Mouse (Mus musculus): ENCODE results near the gene Hinfp.

Gene Hinfp

GRCm38 (mm10) chr9:44259014-44259413 is 46.5 kb downstream of the Hinfp start:
- DNase-seq (ENCODE audit: low read depth, low spot score) = no peak

DNA sequence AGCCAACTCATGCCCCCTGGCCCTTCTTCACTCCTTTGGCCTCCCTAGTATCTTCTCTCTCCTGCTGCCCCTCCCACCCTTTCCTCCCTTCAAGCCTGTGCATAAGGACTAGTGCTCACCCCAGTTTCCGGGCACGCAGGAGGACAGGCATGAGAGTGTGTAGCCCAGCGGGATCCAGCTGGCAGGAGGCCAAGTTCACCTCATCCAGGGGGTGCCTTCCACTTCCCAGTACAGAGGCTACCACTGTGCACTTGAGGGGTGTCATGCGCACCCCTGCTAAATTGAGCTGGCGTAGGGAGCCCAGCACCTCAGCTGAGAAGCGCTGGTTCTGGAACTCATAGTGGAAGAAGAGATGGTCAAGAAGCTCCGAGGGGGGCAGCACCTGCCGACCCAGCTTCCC is 49.3 kb downstream of the Hinfp start:
- no peak for DNase-seq (ENCODE audit: low read depth, low spot score)

- no peak for DNase-seq (ENCODE audit: low read depth, low spot score)
These were observed 50.3 kb downstream of the Hinfp start for GRCm38 (mm10) chr9:44255136-44255521.

DNA sequence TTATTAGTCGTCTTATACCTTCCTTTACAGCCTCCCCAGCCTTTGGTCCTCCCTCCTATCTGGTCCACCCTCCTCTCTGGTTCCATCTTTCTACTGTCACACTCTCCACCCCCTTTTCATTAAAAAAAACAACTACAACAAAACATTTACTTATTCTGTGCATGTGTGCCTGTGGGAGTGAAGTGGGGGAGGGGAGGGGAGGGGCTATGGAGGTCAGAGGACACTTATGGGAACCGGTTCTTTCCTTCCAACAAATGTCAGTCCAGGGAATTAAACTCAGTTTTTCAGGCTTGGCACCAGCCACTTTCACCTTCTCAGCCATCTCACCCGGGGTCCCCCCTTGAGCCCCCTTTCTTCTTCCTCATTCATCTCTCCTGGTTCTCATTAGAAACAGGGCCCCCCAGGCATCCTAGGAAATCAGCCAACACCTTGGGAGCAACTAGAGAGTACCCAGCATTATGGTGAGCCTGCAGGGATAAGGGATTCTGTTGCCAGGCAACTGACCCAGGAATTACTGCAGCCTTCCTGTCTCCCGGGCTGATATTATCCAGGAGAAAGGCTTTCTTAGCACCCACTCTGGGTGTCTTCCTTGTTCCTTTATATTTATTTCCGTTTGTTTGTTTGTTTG is 50.8 kb downstream of the Hinfp start:
- DNase-seq (ENCODE audit: low read depth, low spot score) = no peak

DNA sequence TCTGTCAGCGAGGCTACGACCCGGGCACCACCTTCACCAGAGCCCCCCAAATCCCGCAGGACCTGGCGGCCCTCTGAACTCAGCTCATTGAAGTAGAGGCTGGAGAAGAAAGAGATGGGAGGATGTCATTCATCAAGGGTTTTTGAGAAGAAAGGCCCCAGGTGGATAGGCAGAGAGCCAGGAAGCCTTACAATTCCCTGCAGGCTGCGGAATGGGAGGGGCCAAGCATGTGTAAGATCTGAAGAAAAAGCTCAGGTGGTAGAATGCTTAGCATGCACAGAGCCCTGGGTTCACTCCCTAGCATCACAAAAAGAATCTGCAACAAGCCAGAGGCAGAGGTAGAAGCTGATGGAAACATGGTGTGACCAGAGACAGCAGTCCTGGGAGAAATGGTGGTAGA is 52.0 kb downstream of the Hinfp start:
- DNase-seq (ENCODE audit: low read depth, low spot score) = no peak

DNA sequence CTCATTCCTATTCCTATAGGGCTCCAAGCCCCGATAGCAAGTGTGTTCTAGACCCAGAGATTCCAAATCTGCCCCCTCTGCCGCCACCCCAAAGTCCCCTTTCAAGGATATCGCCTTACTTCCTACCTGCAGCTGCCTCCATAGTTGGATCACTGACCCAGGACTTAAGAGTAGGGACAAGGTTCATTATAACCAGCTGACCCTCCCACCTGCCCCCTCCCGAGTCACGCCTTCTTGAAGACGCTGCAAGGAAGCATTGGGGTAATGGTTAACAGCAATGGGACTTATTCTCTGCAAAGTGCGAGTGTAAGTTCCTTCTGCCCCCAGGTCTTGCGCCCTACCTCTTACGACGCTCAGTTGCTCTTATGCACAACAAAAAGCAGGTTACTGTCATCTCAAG is 54.2 kb downstream of the Hinfp start, which contains the start of gene Pdzd3:
TSS of gene Pdzd3 (minus strand) at position 158 of the 400 bp plus-strand sequence.
- DNase-seq (ENCODE audit: low read depth, low spot score) = no peak

DNA sequence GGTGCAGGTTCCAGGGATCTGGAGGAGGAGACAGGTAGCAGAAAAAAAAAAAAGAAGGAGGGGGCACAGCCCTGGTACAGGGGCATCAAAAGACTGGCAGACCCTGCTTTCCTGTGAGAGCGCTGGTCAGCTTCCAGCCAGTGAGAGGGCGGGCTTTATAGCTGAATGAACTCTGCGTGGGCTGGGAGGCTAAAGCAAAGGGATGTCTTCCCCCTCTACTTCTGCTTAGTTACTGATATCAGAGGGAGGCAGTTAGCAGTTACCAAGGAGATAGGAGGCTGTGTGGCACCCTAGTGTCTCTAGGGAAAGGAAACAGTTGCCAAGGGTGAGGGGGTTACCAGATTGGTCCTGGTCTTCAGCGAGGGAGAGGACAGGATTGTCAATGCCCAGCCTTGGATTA is 55.0 kb downstream of the Hinfp start:
- DNase-seq (ENCODE audit: low read depth, low spot score) = no peak

DNA sequence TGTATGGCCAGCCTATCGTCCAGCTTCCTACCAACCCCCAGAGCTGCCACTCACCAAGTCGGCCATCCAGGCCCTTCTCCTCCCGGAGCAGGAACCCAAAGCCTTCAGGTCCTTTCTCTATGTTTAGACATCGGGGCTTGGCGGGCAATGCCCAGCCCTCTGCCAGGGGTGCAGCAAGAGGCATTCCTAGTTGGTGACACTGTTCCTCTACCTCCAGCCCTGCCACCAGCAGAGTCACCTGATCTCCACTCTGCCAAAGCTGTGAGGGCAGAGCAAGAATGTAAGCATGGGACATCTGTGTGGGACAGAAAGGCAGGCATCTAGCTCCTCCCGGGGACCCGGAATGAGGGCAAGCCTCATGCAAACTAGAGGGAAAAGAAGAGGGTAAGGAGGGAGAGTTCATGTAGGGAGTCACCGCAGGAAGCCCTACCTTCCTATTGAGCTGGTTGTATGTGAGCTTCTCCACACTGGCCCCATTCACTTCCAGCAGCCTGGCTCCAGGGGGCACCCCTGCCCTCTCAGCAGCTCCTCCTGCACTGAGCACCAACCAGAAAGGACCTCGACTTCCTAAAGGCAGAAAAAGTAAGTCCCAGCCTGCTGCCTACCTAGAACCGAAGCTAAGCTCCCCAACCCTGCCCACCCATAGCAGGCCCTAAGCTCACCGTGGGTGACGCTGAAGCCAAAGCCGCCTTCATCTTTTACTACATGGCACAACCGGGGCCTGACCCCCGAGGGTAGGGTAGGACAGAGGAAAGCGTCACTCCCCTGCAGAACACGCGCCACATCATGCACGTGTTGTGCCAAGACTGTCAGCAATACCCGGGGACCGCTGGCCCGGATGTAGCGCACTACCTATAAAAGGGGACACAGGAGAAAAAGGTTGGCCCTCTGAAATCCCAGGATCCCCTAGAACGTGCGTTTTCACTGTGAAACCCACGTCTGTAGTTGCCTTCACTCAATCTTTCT is 56.0 kb downstream of the Hinfp start:
- peak; percentile 71 for DNase-seq (ENCODE audit: low read depth, low spot score)

DNA sequence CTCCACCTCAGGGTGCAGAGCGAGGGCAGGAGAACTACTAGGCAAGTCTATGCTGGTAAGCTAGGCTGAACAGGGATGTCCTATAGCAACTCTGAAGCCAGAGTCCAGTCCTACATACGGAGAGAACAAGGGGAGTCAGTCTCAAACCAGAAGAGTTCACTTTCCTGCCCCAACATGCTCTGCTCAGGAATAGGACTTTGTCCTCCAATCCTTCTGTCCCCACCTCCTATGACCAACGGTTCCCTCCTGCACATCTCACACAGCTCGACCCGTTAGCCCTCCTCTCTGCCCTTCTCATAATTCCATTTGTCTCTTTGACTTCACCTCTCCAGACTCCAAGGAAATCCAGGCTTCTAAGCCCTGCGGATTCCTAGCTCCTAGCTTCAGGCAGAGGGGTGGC is 57.6 kb downstream of the Hinfp start:
- DNase-seq (ENCODE audit: low read depth, low spot score) = no peak

GRCm38 (mm10) chr9:44243621-44244020 is 61.9 kb downstream of the Hinfp start:
- no peak for DNase-seq (ENCODE audit: low read depth, low spot score)
